Mouse (Mus musculus) mouse trophoblast stem cell (cell line): ENCODE data around the gene Copz2.

Source experiments
- in situ Hi-C, 2 experiments: fragments of 300-500 bp; cut with MseI, MboI; formaldehyde crosslinking; loops; 2 replicates in 1 of 2; 3 replicates in 1 of 2; pipeline ENCODE4 v1.15.1; 2025

Copz2 gene

GRCm38 (mm10) chr11:96863206-96863995 lies 13.7 kb downstream of the Copz2 start:
- in situ Hi-C loops, result loop anchor here (5.0 kb wide), 2 partner anchors 76 to 81 kb away; partner anchors contain the start of gene Cbx1 (in 1 of the 2)

- in situ Hi-C loops, result loop anchor here (5.0 kb wide), 1 partner anchor 45 kb away; no protein-coding TSS in a partner anchor
These were observed 17.5 kb downstream of the Copz2 start for GRCm38 (mm10) chr11:96867149-96867548.

GRCm38 (mm10) chr11:96872441-96873379 lies 23.0 kb downstream of the Copz2 start:
- in situ Hi-C loops, result no loop called here

- in situ Hi-C loops, result no loop called here
These were observed 24.0 kb downstream of the Copz2 start for GRCm38 (mm10) chr11:96873601-96874140.

GRCm38 (mm10) chr11:96875270-96875669 lies 25.6 kb downstream of the Copz2 start:
- in situ Hi-C loops, result no loop called here

GRCm38 (mm10) chr11:96875745-96876144 lies 26.1 kb downstream of the Copz2 start:
- in situ Hi-C loops, result no loop called here

GRCm38 (mm10) chr11:96876300-96877040 lies 26.8 kb downstream of the Copz2 start:
- in situ Hi-C loops, result no loop called here

- in situ Hi-C loops, result no loop called here
These were observed 27.4 kb downstream of the Copz2 start for GRCm38 (mm10) chr11:96877071-96877470.

GRCm38 (mm10) chr11:96878715-96879114 lies 29.0 kb downstream of the Copz2 start:
- in situ Hi-C loops, result no loop called here

- in situ Hi-C loops, result no loop called here
These were observed 29.7 kb downstream of the Copz2 start for GRCm38 (mm10) chr11:96879359-96879758.

- in situ Hi-C loops, result no loop called here
These were observed 30.6 kb downstream of the Copz2 start for GRCm38 (mm10) chr11:96880296-96880695.

- in situ Hi-C loops, result no loop called here
These were observed 36.3 kb downstream of the Copz2 start for GRCm38 (mm10) chr11:96885901-96886340.

GRCm38 (mm10) chr11:96886942-96887546 lies 37.4 kb downstream of the Copz2 start:
- in situ Hi-C loops, result no loop called here

GRCm38 (mm10) chr11:96891784-96892527 lies 42.3 kb downstream of the Copz2 start:
- in situ Hi-C loops, result no loop called here

- in situ Hi-C loops, result no loop called here
These were observed 43.7 kb downstream of the Copz2 start for GRCm38 (mm10) chr11:96893203-96893842.

- in situ Hi-C loops, result no loop called here
These were observed 46.2 kb downstream of the Copz2 start for GRCm38 (mm10) chr11:96895886-96896285.

- in situ Hi-C loops, result no loop called here
These were observed 50.0 kb downstream of the Copz2 start for GRCm38 (mm10) chr11:96899449-96900306.

GRCm38 (mm10) chr11:96901332-96901731 lies 51.7 kb downstream of the Copz2 start:
- in situ Hi-C loops, result no loop called here
